Mouse (Mus musculus) intestine, postnatal 0 days (tissue): ENCODE data around the gene Pdzd2. TPM values are rescaled to one million over a fixed set of nuclear protein-coding genes. Genes with fewer than 3 reads are reported as not detected.

Source experiments
- ATAC-seq: fragments of 200-750 bp; cut with Nextera tagmentation; 2 replicates; pipeline ENCODE4 v1.8.0; 2017; ENCODE audit warnings: mild to moderate bottlenecking, moderate TSS enrichment, moderate library complexity
- H3K27ac ChIP-seq: fragments of 300-500 bp; sonication (generic); 2 replicates; pipeline ENCODE4 v1.5.1; 2014; ENCODE audit warnings: mild to moderate bottlenecking, low read depth, low read length, moderate library complexity
- H3K27me3 ChIP-seq: fragments of 300-500 bp; sonication (generic); replicated peaks from 2 replicates; pipeline ENCODE4 v1.6.1; 2014; ENCODE audit warnings: low read length, mixed read lengths; ENCODE audit not compliant: control insufficient read depth, insufficient read depth
- H3K36me3 ChIP-seq: fragments of 300-500 bp; sonication (generic); 2 replicates; pipeline ENCODE4 v1.6.1; 2014; ENCODE audit warnings: mild to moderate bottlenecking, moderate library complexity; ENCODE audit not compliant: control insufficient read depth, insufficient read depth
- H3K4me1 ChIP-seq: fragments of 300-500 bp; sonication (generic); replicated peaks from 2 replicates; pipeline ENCODE4 v1.6.1; 2014; ENCODE audit warnings: antibody characterized with exemption, low read length, mixed read lengths; ENCODE audit not compliant: control insufficient read depth, insufficient read depth
- H3K4me2 ChIP-seq: fragments of 300-500 bp; sonication (generic); replicated peaks from 2 replicates; pipeline ENCODE4 v1.6.1; 2014; ENCODE audit warnings: low read depth, mild to moderate bottlenecking, moderate library complexity
- H3K4me3 ChIP-seq: fragments of 300-500 bp; sonication (generic); 2 replicates; pipeline ENCODE4 v1.5.1; 2014; ENCODE audit warnings: low read depth, low read length
- H3K9ac ChIP-seq: fragments of 300-500 bp; sonication (generic); 2 replicates; pipeline ENCODE4 v1.6.1; 2014; ENCODE audit warnings: mild to moderate bottlenecking, low read depth, low read length
- H3K9me3 ChIP-seq: fragments of 300-500 bp; sonication (generic); 2 replicates; pipeline ENCODE4 v1.6.1; 2016; ENCODE audit warnings: mixed run types; ENCODE audit not compliant: control insufficient read depth
- CTCF ChIP-seq: sonication (generic); IDR thresholded peaks from 2 replicates; pipeline ENCODE4 v1.5.1; 2016; ENCODE audit warnings: low read depth, mild to moderate bottlenecking, control low read depth, antibody characterized with exemption, moderate library complexity
- WGBS: fragments of 180-500 bp; shearing (Covaris S2); extraction: QIAGEN DNeasy Blood & Tissue Kit; methylation state at CpG from one replicate; pipeline ENCODE4 v1.1.7; 2014; 5-methylcytosine and 5-hydroxymethylcytosine counted together
- polyA plus RNA-seq: library from polyadenylated mRNA; unstranded; fragments of >200 nt; fragmentation: Nextera tagmentation; extraction: Ambion mirVana; gene quantifications from 2 replicates; pipeline ENCODE4 v1.2.1, GENCODE M21; 2015

Pdzd2 gene
- polyA plus RNA-seq, 1 experiment from 2014 or later, result 10.1 TPM

DNA sequence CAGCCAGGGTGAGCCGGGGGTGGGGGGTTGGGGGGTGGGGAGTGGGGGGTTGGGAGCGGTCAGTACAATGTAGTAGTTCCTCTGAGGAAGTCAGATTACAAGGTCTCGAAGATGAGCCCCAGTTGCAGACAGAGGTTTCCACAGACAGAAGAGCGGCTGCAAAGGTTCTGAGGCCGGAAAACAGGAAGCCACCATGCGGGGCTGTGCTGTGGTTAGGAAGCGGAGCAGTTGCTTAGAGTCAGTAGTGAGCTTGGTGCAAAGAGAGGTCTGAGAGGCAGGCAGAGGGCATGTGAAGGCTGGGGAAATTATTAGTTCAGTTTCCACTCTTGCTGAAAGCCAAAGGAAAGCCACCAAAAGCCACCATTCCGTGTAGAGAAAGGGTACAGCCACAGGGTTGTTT is 303.8 kb downstream of the Pdzd2 start:
- 79% methylated on average over 8 of the region's 8 CpGs for WGBS
- Histone ChIP-seq H3K27ac (no peak overlapping the region), H3K4me2 (no peak overlapping the region), H3K9ac (no peak overlapping the region), H3K4me3 (no peak overlapping the region), H3K4me1 (no peaks in the 10 kb centered on the region), H3K36me3 (no peaks in the 10 kb centered on the region), H3K9me3 (no peaks in the 10 kb centered on the region), H3K27me3 (no peaks in the 10 kb centered on the region)
- ATAC-seq, result no peak
- no peak for TF ChIP-seq CTCF

DNA sequence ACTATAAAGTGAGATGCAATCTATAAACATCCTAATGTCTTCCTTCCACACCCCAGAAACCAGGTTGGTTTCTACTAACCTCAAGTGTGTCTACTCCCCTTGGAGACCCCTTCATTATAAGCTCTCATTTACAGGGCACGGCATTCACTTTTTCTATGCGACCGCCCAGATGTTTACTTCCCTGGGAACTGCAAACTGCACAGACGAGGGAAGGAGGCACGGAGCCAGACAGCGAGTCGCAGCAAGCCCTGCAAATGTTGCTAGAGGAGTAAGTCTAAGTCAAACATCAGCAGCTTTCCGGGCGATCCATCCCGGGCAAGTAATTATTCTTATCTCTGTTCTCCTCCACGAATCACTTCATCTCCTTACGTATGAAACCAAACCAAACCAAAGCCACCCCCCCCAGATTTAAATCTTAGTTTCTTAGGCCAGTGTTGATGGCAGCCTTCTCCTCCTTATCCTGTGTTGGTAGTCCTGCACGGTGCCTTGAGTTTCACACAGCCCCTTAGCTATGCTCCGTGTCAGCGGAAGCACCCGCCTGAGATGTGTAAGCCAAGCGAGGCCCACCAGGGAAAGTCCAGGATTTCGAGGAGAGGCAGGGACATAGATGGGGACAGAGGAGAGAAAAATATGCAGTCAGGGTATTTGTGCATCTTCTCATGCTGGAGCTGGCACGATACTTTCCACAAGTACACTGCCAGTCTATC is 305.7 kb downstream of the Pdzd2 start:
- H3K27ac ChIP-seq, result no peak overlapping the region

DNA sequence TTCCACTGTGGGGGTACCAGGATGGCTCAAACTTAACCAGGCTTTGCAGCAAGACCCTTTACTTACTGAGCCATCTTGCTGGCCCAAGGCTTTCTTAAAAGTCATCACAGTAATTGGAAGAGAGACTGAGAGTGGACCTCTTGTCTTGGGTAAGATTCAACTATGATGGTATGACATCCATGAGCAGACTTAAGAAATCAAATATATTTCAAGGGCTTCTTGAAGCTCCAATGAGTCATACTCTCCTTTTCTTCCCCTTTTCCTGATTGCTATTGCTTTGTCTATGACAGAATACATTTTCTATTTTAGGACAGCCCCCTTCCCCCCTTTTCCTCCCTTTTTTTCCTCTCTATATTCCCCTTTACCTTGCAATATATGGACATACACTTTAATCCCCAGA is 306.8 kb downstream of the Pdzd2 start:
- H3K9ac ChIP-seq, result no peak overlapping the region
- no peaks in the 10 kb centered on the region for H3K9me3 ChIP-seq
- H3K4me3 ChIP-seq, result no peak overlapping the region
- no peak for ATAC-seq
- no peaks in the 10 kb centered on the region for H3K27me3 ChIP-seq
- no peaks in the 10 kb centered on the region for H3K36me3 ChIP-seq
- no peak overlapping the region for H3K4me2 ChIP-seq
- no peak overlapping the region for H3K27ac ChIP-seq
- no peaks in the 10 kb centered on the region for H3K4me1 ChIP-seq
- no peak for TF ChIP-seq CTCF

More for the DNA sequence above, 305.7 kb downstream of the Pdzd2 start:
- H3K9ac ChIP-seq, result no peak overlapping the region
- TF ChIP-seq CTCF, result no peak
- H3K9me3 ChIP-seq, result no peaks in the 10 kb centered on the region
- 23% methylated on average over 19 of the region's 19 CpGs for WGBS
- H3K27me3 ChIP-seq, result no peaks in the 10 kb centered on the region
- H3K4me2 ChIP-seq, result no peak overlapping the region; the same call in 1 of the 2 replicates
- no peak overlapping the region for H3K4me3 ChIP-seq
- no peaks in the 10 kb centered on the region for H3K4me1 ChIP-seq
- H3K36me3 ChIP-seq, result no peaks in the 10 kb centered on the region
- no peak for ATAC-seq

DNA sequence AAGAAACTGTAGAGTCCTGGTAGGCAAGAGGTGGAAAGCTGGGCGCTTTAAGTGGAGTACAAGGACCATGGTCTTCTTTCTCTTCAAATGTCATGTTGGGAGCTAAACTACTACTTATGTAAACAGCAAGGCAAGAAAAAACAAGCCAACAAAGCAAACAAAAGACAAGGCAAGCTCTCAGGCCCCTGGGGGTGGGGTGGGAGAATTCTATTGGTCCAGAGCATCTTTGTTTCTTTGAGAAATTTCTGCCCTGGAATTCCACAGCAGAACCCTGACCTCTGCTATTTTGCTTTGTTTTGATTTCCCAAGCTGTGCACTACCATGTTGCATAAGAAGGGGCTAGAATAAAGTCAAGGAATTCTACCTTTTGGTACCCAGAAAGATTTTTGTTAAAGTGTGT is 307.4 kb downstream of the Pdzd2 start:
- no peak for TF ChIP-seq CTCF
- ATAC-seq, result no peak
- Histone ChIP-seq H3K36me3 (no peaks in the 10 kb centered on the region), H3K9me3 (no peaks in the 10 kb centered on the region), H3K27ac (no peak overlapping the region), H3K9ac (no peak overlapping the region), H3K4me2 (no peak overlapping the region), H3K4me3 (no peak overlapping the region), H3K4me1 (no peaks in the 10 kb centered on the region), H3K27me3 (no peaks in the 10 kb centered on the region)
- 89% methylated on average over 1 of the region's 1 CpGs for WGBS

DNA sequence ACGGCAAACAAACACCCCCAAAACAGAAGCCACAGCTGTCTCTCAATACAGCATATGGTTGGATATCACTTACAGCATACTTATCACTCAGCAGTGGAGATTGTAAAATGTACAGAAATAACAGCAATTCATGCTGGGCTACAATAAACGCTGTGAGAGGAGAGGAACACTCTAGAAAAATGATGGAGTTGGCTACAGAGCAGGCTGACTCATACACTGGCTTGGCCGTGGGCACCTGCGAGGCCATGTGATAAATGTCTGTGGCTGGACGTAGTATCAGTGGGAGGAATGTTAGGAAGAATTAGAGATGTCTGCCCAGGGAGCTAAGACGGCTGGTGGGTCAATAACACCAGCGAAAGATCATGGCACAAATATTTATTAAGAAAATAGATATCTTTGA is 308.0 kb downstream of the Pdzd2 start:
- ATAC-seq, result peak; percentile 23; the same call in 1 of the 2 replicates
- Histone ChIP-seq H3K4me1 (no peaks in the 10 kb centered on the region), H3K9ac (no peak overlapping the region), H3K4me2 (no peak overlapping the region), H3K36me3 (no peaks in the 10 kb centered on the region), H3K9me3 (no peaks in the 10 kb centered on the region), H3K27me3 (no peaks in the 10 kb centered on the region), H3K4me3 (no peak overlapping the region), H3K27ac (no peak overlapping the region)
- WGBS, result 35% methylated on average over 7 of the region's 7 CpGs
- TF ChIP-seq CTCF, result no peak

DNA sequence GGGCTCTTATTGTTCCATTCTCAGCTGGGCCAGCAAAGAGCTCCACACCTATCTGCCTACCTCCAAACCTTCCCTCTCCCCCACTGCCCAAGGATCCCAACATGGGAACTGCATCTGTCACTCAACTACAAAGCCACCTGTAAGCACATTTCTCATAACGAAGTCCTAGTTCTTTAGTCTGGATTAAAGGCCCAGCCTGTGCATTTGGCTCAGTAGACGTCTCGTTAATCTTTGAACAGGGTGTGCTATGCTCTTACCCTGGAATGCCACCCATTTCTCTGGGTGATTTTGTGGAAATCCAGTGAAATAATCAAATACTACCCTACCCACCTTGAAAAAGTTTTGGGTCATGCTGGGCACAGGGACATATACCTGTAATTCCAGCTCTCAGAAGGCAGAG is 308.5 kb downstream of the Pdzd2 start:
- no peak overlapping the region for H3K27ac ChIP-seq

More for the DNA sequence above, 308.5 kb downstream of the Pdzd2 start:
- no peak overlapping the region for H3K9ac ChIP-seq
- WGBS, result 86% methylated on average over 3 of the region's 3 CpGs
- no peaks in the 10 kb centered on the region for H3K4me1 ChIP-seq
- no peaks in the 10 kb centered on the region for H3K36me3 ChIP-seq
- TF ChIP-seq CTCF, result no peak
- no peak overlapping the region for H3K4me3 ChIP-seq
- H3K4me2 ChIP-seq, result no peak overlapping the region
- ATAC-seq, result no peak
- H3K27me3 ChIP-seq, result no peaks in the 10 kb centered on the region
- H3K9me3 ChIP-seq, result no peaks in the 10 kb centered on the region
